Mouse (Mus musculus) CD4-positive, CD25-positive, alpha-beta regulatory T cell, adult 4 months (primary cell): ENCODE results near the gene Fbxo42. TPM values are rescaled to one million over a fixed set of nuclear protein-coding genes. Genes with fewer than 3 reads are reported as not detected.

Source experiments
- ATAC-seq: one replicate; pipeline ENCODE4 v1.8.0; 2017
- polyA plus RNA-seq, 2 experiments: library from polyadenylated mRNA; unstranded; fragments of 100-300 nt; shearing (Covaris generic); gene quantifications; one replicate each; pipeline ENCODE4 v1.2.1; 2017

Fbxo42 gene
- polyA plus RNA-seq, 2 experiments from 2014 or later = 5.1 to 6.2 TPM

GRCm38 (mm10) chr4:141219583-141220213 is 72.0 kb downstream of the Fbxo42 start:
- no peak for ATAC-seq

DNA sequence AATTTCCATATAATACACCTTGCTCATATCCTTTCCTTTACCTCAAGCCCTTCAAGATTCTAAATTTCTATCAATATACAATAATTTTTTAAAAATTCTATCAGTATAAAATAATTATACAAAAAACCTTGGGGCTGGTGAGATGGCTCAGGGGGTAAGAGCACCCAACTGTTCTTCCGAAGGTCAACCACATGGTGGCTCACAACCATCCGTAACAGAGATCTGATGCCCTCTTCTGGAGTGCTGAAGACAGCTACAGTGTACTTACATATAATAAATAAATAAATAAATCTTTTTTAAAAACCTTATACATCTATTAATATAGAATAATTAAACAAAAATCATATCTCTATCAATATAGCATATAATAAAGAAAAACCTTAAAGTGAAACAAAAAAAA is 74.1 kb downstream of the Fbxo42 start:
- no peak for ATAC-seq

DNA sequence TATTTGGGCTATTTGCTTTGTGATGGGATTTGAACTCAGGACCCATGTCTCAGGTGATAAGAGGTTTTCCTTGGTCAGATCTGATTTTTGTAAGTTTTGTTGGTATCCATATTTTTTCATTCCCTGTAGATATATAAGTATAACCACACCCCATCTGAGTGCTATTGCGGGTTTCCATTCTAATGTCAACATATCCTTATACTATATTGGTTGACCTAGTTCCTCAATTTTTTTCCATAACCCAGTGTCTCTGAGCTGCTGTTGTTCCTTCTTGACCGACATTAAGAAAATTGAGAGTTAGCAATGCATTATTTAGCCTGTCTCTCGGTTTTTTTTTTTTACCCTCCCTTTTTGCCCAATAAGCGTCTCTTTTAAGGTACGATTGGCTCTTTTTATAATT is 75.0 kb downstream of the Fbxo42 start:
- no peak for ATAC-seq

DNA sequence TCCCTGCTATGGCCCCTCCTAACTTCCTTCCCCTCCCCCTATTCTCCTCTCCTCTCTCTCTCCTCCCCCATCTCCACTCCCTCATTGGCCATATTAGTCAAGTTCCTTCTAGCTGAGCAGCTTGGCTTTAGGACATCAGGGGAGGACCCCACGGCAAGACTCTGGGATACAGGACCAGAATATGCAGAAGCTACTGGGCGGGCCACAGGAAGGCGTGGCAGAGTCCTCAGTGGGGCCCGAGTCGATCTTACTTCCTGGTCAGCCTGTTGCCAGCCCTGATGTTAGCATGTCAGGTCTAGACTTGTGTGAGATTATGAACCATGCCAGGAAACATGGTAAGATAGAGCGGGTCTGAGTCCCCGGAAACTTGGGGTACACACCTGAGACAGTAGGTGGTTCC is 81.0 kb downstream of the Fbxo42 start:
- no peak for ATAC-seq

GRCm38 (mm10) chr4:141233196-141233595 is 85.5 kb downstream of the Fbxo42 start:
- no peak for ATAC-seq

- ATAC-seq = no peak
Observed at GRCm38 (mm10) chr4:141235537-141236111, 87.9 kb downstream of the Fbxo42 start.

GRCm38 (mm10) chr4:141236856-141237255 is 89.1 kb downstream of the Fbxo42 start:
- ATAC-seq = no peak

GRCm38 (mm10) chr4:141238492-141239387 is 91.0 kb downstream of the Fbxo42 start:
- ATAC-seq = peak; percentile 39

GRCm38 (mm10) chr4:141239388-141240125 is 91.8 kb downstream of the Fbxo42 start, which contains the start of gene Arhgef19:
Gene Arhgef19, plus strand, starts transcription at chr4:141239499.
- ATAC-seq = peak; percentile 95

GRCm38 (mm10) chr4:141240617-141241016 is 92.9 kb downstream of the Fbxo42 start:
- ATAC-seq = no peak

DNA sequence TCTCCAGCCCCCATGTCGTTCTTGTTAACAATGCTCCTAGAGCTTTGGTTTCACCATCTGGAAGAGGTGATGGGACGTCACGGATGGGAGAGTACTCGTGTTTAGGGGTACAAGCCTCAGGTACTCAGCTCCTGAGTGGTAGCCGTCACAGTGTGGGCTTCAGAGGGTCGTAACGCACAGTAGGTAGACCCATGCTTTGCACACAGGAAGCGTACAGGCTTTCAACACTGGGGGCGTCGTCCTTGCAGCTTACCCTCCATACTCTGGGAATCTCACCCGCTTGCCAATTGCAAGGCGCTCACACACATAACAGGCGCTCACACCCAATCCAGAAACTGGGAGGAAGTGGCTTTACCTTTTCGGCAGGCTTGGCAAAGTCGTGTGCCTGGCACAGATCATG is 94.1 kb downstream of the Fbxo42 start:
- ATAC-seq = no peak

- no peak for ATAC-seq
Observed at GRCm38 (mm10) chr4:141242651-141243241, 95.0 kb downstream of the Fbxo42 start.

DNA sequence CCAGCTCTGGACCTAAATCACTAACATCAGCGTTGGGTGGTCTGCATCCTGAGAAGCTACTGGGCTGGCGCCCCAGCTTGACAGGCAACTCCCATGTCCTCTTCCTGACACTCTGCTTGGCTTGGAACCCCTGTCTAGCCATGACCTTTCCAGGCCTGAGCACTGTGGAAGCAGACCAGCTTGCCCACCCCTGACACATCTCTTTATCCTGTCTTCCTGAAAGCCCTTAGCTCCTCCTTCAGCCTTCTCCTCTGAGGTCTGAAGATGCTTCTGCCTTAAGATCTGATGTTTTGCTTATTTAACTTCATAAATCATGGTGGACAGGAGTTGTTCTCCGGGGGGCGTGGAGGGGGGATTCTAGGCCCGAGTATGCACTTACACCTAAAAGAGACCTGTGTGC is 95.9 kb downstream of the Fbxo42 start:
- no peak for ATAC-seq

GRCm38 (mm10) chr4:141244401-141244800 is 96.7 kb downstream of the Fbxo42 start:
- no peak for ATAC-seq

DNA sequence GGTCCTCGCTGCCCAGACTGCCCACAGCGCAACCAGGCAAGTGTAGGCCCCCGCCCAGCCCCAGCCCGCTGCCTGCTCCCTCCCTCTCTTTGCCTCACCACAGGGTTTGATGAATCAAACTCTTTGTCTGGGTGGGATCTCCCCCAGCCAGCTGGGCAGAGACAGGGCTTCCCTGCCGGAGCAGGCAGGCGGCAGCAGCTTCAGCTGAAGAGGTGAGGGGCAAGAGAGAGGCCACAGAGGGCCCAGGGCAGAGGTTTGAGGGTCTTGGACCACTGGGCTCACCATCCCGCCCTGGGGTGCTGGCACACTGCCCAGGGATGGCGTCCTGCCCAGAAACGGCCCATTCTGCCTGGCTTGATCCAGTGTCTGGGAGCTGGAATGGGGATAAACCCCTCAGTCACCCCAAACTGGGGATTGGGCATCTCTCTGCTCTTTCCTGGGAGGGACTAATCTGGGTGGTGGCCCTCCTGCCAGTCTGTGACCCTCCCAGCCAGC is 97.3 kb downstream of the Fbxo42 start:
- ATAC-seq = no peak

DNA sequence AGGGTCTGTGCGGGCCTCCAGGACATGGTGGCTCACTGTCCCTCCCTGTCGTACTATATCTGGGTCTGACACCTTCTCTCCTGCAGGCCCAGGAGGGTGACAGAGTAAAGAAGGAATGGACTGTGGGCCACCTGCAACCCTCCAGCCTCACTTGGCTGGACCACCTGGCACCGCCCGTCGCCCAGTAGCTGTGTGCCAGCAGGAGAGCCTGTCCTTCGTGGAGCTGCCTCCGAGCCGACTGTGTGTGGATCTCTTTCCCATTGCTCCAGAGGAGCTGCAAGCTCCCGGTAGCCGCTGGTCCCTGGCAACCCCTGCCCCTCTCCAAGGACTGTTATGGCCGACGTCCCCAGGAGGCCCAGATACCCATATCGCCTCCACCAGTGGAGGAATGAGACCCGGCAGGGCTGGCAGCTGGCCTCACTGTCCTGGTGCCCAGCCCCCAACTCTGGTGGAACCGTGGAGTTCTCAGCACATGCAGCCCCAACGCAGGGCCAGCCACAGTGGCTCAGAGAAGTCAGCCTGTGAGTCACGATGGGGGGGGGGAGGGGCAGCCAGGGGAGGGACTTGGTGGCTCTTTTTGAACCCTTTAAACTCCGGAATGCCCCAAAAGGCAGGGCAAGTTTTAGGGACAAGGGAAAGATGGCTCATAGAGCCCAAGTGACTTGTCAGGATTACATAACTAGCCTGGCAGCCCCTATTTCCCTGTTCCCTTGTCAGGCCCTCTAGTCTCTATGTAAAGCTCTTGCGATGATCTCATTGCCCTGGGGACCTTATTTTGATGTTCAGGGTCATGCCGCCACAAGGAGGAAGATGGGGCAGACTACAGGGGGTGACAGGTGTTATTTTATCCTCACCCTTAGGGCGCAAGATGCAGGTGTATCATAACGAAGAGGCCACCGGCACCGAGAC is 98.6 kb downstream of the Fbxo42 start:
- ATAC-seq = no peak

DNA sequence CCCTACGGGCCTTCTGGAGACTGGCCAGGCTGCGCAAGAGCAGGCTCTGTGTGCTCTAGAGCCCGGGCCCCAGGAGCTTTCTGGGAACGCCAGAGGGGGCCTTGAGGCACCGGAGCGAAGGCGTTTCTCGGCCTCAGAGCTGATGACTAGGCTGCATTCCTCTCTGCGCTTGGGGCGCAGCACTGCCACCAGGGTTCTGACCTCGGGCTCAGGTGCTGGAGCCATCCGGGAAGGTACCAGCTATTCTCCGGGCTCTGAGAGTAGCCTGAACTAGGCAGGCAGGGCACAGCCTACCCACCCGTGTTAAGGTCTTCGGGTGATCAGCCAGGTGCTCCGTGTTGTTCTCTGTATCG is 99.3 kb downstream of the Fbxo42 start:
- no peak for ATAC-seq

DNA sequence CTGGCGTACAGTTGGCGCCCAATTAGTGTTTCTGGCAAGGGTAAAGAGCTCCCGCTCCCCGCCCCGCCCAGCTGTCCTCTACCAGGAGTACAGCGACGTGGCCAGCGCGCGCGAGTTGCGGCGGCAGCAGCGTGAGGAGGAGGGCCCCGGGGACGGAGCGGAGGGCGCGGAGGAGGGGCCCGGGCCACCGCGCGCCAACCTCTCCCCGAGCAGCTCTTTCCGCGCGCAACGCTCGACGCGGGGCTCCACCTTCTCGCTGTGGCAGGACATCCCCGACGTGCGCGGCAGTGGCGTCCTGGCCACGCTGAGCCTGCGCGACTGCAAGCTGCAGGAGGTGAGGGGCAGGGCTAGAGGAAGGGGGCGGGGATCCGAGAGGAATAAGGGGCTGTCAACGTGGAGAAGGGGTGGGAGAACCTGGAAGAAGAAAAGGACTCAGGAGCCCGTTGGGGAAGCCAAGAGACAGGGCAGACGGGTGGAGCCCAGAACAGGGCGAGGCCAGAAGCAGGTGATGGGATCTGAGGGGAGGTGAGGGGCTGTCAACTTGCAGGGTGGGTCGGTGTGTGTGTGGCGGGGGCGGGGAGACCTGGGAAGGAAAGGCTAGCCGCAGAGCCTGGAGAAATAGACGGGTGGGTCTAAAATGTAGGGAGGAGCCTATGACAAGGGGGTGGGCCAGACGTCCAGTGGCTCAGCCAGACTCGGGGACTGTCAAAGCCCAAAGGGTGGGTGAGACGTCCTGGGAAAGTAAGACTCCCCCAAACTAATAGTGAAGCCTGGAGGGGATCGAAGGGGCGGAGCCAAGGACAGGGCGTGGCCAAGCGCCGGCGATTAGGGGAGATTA is 100.3 kb downstream of the Fbxo42 start:
- ATAC-seq = no peak

DNA sequence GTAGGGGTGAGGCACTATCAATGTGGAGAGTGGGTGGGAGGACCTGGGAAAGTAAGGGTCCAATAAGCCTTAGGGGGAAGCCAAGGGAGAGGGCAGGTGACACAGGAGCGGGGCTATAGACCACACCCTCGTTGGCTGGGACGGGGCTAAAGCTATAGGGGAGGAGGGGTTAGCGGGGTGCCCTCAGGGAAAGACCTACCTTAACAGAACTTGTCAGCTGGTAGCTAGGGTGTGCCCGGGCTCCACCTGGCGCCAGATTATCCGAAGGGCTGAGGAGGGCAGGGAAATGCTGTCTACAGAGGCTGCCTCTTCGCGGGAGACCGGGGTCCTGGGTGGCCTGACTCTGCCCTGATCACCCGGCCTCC is 100.9 kb downstream of the Fbxo42 start:
- ATAC-seq = no peak

DNA sequence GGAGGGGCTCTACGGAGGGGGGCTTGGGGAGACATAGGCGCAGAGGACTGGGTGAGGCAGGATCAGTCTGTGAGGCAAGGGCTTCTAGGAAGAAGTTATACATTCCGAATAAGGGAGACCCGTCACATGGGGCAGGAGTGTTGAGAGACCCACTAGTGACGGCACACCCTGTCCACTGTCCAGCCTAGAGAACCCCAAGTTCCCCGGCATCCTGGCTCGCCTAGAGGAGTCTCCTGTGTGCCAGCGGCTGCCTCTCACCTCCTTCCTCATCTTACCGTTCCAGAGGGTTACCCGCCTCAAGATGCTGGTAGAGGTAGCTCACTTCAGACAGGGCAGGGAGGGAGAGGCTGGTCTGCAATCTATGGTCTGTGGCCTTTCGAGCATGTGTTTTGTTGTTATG is 101.7 kb downstream of the Fbxo42 start:
- no peak for ATAC-seq
